Mouse (Mus musculus) G1E-ER4 (cell line): Measurements from ENCODE around the gene Tusc2. TPM values are rescaled to one million over a fixed set of nuclear protein-coding genes. Genes with fewer than 3 reads are reported as not detected.

Experiments
- GATA1 ChIP-seq: IDR thresholded peaks from one replicate; pipeline ENCODE4 v1.8.0; 2012; ENCODE audit warnings: low read length, inconsistent platforms
- polyA plus RNA-seq: library from polyadenylated mRNA; stranded (reverse); fragments of >175 nt; gene quantifications from 2 replicates; pipeline ENCODE4 v1.2.3, GENCODE M21; 2012

Tusc2 gene
- polyA plus RNA-seq = 27.3 and 31.3 TPM in 2 replicates

GRCm38 (mm10) chr9:107563029-107563581 is at the start of gene Tusc2:
Gene Tusc2 (plus strand): TSS chr9:107563255.
- TF ChIP-seq GATA1 = no peak

DNA sequence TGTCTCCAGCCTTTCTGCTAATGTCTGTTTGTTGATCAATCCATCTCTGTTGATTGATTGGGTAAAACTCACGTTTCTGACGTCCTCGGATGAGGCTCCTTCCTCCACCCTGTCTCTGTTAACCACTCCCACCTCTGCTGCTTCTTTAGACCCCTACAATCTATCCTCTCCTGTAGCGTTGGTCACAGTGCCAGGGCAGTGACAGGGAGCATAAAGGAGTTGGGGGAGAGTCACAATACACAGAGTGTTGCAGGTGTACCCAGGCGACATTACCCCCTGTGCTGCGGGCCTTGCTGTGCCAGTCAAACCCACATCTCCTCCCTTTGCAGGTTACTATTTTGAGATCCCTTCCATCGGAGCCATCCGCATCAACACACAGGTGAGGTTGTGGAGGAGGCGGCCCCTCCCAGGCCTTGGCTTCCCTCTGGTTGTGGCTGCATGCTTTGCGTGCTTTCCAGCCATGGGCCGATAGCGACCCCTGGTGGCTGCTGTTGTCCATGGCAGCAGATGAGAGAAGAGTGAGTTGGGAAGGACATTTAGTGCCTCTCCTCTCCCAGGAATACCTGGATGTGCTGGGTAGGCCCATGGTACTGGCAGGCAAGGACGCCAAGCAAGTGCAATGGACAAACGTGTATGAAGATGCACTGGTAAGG is 48.6 kb upstream of the Tusc2 start:
- no peak for TF ChIP-seq GATA1

DNA sequence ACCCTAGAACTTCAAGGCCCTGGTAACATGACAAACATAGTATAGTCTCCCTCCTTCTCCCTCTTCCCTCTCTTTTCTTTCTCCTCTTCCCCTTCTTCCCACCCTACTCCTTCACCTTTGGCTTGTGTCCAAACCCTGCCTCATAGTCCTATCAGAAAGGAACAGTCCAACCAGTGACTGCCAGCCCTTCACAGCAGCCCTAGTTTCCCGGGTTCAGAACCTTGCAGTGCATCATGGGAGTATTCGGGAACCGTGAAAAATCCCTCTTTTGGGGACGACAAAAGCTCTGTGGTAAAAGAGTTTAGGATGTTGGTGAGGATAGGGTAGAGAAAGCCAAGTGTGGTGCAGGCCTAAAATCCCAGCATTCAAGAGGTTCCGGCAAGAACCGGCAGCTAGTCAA is 42.7 kb upstream of the Tusc2 start:
- no peak for TF ChIP-seq GATA1

- TF ChIP-seq GATA1 = no peak
Observed at GRCm38 (mm10) chr9:107521190-107521589, 41.9 kb upstream of the Tusc2 start.

DNA sequence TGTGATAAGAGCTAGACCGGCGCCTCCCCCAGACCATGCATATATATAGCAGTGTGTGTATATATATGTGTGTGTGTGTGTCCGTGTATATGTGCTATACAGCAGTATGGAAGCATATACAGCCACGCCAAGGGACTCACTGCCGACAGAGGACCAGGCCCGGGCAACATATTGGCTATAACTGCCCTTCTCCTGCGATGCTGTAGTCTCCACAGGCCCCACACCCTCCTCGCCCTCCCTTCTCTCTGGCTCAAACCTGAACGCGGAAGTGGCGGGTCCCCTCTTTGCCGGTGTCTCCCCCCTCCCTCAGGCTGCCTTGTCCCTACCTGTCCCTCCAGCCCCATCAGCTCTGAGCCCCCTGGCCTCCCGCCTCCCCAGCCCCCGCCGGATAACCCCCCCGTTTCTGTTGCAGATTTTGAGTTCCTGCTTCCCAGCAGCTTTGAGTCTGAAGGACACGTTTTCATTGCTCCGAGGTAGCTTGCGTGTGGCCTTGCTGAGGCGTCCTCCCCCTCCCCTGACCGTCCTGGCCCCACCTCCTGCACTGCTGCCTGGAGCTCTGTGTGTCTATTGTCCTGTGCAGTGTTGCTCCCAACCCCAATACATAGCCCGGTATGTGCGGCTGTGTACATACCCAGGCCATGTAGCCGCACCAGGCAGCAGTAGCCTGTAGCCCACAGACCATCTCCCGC is 41.2 kb upstream of the Tusc2 start:
- no peak for TF ChIP-seq GATA1

- no peak for TF ChIP-seq GATA1
Observed at GRCm38 (mm10) chr9:107522400-107522711, 40.7 kb upstream of the Tusc2 start.

- TF ChIP-seq GATA1 = no peak
Observed at GRCm38 (mm10) chr9:107526198-107527026, 36.6 kb upstream of the Tusc2 start.

GRCm38 (mm10) chr9:107533791-107534407 is 29.2 kb upstream of the Tusc2 start, which contains the start of gene Tmem115:
Gene Tmem115 (plus strand): TSS chr9:107533945.
- TF ChIP-seq GATA1 = no peak

DNA sequence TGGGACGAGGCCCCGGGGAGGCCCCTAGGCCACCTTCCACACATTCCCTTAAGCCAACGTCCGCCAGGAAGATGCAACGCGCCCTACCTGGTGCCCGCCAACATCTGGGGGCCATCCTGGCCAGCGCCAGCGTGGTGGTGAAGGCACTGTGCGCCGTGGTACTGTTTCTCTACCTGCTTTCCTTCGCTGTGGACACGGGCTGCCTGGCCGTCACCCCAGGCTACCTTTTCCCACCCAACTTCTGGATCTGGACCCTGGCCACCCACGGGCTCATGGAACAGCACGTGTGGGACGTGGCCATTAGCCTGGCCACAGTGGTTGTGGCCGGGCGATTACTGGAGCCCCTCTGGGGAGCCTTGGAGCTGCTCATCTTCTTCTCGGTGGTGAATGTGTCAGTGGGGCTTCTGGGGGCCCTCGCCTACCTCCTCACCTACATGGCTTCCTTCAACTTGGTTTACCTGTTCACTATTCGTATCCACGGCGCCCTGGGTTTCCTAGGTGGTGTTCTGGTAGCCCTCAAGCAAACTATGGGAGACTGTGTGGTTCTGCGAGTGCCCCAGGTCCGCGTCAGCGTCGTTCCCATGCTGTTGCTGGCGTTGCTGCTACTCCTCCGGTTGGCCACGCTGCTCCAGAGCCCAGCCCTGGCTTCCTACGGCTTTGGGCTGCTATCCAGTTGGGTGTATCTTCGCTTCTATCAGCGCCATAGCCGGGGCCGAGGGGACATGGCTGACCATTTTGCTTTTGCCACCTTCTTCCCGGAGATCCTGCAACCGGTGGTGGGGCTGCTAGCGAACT is 28.4 kb upstream of the Tusc2 start:
- TF ChIP-seq GATA1 = no peak

GRCm38 (mm10) chr9:107538231-107538630 is 24.8 kb upstream of the Tusc2 start:
- TF ChIP-seq GATA1 = no peak

DNA sequence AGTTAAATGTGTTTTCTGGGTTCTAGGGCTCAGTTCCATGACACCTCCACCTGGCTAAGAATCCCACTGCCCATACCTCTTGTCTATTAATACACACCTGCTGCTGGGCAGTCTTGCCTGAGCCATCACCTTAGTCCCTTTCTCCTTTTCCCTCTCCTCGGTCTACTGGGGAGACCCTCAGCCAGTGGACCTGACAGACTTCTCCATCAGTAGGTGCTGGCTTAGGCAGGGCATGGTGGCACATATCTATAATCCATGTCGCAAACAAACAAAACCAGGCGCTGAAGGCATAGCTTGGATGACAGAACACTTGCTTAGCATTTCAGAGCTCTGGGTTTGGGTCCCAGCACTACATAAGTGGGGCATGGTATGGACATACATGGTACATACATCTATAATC is 24.3 kb upstream of the Tusc2 start:
- TF ChIP-seq GATA1 = no peak

DNA sequence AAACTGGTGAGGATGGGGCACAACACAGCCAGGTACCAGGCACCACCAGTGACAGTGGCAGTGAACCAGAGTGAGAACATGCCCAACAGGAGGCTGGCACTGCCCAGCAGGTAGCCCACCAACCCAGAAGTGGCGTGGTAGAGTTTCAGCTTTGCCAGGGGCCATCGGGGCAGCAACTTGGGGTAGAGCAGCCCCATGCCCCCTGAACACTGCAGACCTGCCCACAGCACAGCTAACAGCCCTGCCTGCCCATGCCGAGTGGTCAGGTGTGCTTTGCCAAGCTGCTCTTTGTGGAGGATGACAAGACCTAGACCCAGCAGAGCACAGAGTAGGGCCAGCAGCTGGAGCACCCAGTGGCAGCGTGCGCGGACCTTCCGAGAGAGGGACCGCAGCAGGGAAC is 23.1 kb upstream of the Tusc2 start:
- TF ChIP-seq GATA1 = no peak

DNA sequence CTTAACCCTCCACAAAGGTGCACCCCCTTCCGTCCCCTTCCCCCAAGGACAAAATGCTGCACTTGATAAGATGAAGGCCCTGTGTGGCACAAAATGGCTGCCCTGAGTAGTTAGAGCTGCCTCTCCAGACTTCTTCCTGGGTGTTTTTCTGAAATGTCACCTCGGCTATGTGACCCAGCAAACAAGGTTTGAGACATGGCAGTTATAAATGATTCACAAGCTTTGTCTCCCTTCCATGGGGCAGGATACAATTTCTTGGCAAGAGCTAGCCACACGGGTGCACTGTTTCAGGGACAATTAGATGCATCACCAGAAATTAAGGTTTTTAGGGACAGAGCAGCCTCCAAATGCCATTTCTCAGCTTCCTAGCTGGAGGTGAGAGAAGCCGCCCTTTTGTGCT is 22.6 kb upstream of the Tusc2 start:
- no peak for TF ChIP-seq GATA1

DNA sequence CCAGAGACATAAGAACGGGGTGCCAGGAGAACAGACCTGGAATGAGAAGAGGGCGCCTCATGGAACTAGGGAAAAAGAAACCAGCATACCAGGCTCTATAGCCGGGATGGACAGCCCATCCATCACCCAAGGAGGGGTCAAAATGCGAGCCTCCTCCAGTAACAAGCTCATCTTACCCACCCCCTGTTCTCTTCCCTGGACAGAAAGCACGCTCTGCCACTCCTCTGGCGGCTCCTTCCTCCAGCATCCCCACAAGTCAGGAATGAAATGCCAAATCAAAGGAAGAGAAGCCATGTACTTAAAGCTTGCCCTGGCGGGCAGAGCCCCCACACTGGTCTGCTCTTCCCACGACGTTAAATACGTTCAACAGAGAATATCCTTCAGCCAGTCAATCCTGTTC is 22.1 kb upstream of the Tusc2 start:
- TF ChIP-seq GATA1 = no peak

GRCm38 (mm10) chr9:107541474-107542351 is 21.3 kb upstream of the Tusc2 start, which contains the start of the genes Cyb561d2 and Nprl2:
Gene Cyb561d2 (minus strand): TSS chr9:107542193.
Gene Nprl2 (plus strand): TSS chr9:107542226.
- TF ChIP-seq GATA1 = no peak
